Mouse (Mus musculus) embryo, embryonic 11.5 days (tissue): ENCODE measurements at regions not wholly inside any gene's neighbourhood (a gene's known extent, or its start where the extent isn't known, plus 50 kb on each side); places are given as distances from the start of the nearest gene placed in this dataset.
A peak's percentile ranks its signal among the peaks of the same experiment; 100 is the strongest.
"Not testable (repeated sequence)": the region's sequence is repeated elsewhere in the genome, so short reads cannot be mapped to it uniquely, and the experiment has no call there.

Experiments
- DNase-seq: peaks from one replicate; pipeline ENCODE4 v3.0.0-alpha.2; 2012; ENCODE audit warnings: low read depth, low spot score

- not testable (repeated sequence) for DNase-seq
Measured at GRCm38 (mm10) chr15:90882349-90882748, 167.4 kb downstream of the Kif21a start.

- DNase-seq = no peak
Measured at GRCm38 (mm10) chr15:90869452-90869851, 180.3 kb downstream of the Kif21a start.

GRCm38 (mm10) chr15:90853763-90854162 is 174.5 kb upstream of the Cpne8 start:
- DNase-seq = not testable (repeated sequence)

DNA sequence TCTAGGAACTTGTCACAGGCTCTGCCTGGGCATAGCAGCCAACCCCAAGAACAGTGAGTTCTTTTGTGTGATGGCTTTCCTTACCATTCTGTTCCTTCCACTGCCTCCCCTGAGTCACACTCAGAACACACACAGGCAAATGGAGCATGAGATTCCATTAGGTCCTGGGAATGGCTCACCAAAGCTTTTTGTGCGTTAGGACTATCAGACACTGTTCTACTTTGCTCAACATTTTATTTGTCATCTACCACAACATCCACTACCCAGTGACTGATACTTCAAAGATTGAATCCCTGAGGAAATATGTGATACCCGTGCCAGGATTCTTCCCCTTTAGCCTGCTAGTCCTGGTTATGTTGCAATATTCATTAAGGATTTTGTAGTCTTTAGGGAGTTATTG is 172.8 kb upstream of the Cpne8 start:
- DNase-seq = no peak

DNA sequence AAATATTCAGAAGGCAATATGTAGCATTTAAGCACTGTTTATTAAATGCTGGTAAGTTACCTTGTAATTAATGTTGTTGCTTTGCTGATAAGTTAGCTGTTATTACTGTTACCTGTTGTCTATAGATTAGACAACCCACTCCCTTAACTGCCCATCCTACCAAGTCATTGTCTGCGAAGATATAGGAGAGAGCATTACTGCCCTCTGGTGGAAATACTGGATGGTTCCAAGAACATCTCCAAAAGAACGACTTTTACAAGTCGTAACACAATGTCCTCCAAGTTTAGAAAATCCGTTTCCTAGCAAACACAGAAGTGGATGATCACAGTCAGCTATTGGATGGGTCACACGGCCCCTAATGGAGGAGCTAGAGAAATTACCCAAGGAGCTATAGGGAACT is 162.2 kb upstream of the Cpne8 start:
- peak; percentile 39 for DNase-seq

GRCm38 (mm10) chr15:90835586-90835985 is 156.4 kb upstream of the Cpne8 start:
- DNase-seq = no peak

DNA sequence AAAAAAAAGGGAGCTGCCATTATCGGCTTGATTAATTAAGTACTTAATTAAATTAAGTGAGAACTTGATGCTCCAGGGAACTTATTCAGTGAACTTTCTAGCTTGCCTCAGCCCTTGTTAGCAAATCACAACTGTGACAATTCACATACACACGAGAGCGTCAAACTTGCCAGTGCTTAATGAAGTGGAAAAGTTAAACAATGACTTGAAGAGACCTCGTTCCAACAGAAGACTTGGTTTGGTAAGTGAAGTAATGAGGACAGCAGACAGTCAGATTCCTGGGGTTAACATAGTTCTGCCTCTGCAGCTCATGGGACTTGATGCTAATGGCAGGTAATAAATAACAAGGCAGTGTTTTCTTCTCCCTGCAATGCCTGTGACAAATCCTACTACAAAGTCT is 148.6 kb upstream of the Cpne8 start:
- peak; percentile 19 for DNase-seq

- no peak for DNase-seq
Measured at GRCm38 (mm10) chr15:90822306-90822705, 143.1 kb upstream of the Cpne8 start.

DNA sequence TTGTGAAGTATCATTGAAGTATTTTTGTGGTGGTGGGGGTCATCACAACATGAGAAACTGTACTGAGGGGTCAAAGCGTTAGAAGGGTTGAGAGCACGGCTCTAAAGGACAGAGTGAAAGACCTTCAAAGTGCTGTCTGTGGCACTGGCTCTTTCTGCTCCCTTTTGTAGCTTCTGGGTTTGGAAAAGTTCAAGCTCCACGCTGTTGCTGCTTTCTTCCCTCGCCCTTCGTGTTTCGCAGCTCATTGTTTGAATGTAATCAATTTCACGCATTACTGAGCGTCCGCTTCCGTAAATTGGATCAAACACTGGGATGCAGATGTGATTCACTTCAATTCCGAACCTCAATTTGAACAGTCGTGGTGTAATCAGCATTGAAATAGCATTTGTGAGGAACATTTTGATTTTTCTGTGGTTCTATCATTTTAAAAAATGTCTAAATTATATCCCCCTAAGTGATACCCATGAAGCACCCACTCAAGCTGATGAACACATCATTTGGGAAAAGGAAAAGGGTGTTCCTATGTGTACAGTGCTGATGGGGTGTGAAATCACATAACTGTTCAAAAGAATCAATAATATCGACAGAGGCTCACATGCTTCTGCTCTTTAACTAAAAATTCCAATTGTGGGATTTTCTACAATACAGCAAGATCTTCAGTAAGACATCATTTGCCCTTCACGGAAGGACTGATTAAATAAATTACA is 140.9 kb upstream of the Cpne8 start:
- DNase-seq = no peak

GRCm38 (mm10) chr15:90818161-90818560 is 138.9 kb upstream of the Cpne8 start:
- DNase-seq = no peak

- DNase-seq = no peak
Measured at GRCm38 (mm10) chr15:90813907-90814306, 134.7 kb upstream of the Cpne8 start.

DNA sequence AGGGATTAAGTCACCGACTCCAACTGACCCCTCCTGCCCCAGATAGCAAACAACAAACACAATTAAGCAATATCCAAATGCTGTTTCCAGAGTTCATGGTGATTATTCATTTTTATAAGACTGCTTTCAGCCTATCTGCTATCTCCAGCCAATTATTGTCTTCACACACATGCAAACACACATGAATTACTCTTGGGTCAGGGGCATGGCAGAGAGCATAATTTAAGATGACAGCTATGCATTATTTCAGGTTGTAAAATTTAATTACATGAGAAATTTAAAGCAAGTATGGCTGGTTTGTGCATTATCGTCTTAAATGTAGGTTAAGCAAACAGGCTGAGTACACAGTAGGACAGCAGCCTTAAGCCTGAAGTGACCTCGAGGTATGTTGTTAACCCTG is 131.1 kb upstream of the Cpne8 start:
- no peak for DNase-seq

DNA sequence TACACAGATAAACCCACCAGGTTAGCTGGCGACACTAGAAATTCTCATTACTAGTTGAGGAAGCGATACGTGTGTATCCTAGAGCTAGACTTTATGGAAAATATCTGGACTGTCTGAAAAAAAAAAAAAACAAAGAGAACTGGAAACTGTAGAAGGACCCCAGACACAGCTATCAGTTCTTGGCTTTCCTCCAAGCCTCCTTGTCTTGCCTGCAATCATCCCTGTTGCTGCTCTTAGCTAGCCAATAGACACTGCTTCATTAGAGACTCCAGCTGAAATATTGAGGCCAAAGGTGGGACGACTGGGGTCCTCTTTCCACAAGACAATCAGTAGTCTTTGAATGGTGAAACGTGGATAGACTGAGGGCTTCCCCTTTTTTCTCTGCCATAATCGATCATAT is 129.0 kb upstream of the Cpne8 start:
- DNase-seq = no peak

- DNase-seq = no peak
Measured at GRCm38 (mm10) chr15:90798056-90798455, 118.8 kb upstream of the Cpne8 start.

GRCm38 (mm10) chr15:90789941-90790340 is 110.7 kb upstream of the Cpne8 start:
- no peak for DNase-seq

- no peak for DNase-seq
Measured at GRCm38 (mm10) chr15:90784741-90785140, 105.5 kb upstream of the Cpne8 start.

DNA sequence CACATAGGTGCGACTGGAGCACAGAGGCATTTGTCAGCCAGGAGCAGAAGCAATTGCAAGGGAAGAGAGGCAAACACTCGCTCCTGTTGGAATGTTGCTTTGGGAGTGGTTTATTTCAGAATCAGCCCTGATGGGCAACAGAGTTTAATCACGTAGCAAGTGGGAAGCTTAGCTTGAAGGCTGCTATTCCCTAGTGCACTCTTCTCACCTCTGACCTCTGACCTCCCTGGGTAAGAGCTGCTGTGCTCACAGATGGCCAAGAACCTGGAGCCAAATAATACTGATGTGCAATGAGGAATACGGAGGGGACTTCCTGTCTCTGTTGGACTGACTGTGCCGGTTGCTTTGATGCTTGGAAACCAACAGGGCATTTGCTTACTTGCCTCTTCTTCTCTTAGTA is 88.3 kb upstream of the Cpne8 start:
- no peak for DNase-seq

GRCm38 (mm10) chr15:90764501-90764900 is 85.3 kb upstream of the Cpne8 start:
- DNase-seq = not testable (repeated sequence)

DNA sequence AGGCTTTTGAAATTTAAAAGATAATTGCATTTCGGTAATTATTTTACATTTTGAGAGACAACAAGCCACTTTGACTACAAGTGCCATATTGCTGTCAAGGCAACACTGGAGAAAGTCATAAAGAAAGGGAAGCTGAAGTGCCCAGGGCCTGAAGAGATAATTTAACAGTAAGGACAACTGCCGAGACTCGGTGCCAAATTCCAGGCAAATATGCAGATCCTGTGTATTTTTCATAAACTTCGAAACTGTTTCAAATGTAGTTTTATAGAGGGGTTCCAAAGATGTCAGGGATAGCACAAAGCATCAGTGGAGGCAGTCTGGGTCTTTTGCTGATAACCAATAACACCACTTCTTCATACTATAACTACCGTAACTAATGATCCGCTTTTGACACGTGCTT is 54.7 kb upstream of the Cpne8 start:
- DNase-seq = no peak
